Mouse (Mus musculus) bone marrow, adult 2 months (tissue): Measurements from ENCODE around the gene Cers3.

Experiments used
- CTCF ChIP-seq: fragments of 200-500 bp; IDR thresholded peaks from 2 replicates; pipeline ENCODE4 v1.5.1; 2011; ENCODE audit warnings: low read length, control low read depth; ENCODE audit not compliant: control insufficient read depth, insufficient read depth
- POLR2A ChIP-seq: fragments of 200-500 bp; IDR thresholded peaks from 2 replicates; pipeline ENCODE4 v1.6.1; 2011; ENCODE audit warnings: low read depth, mild to moderate bottlenecking, control low read depth, low read length, borderline replicate concordance; ENCODE audit not compliant: control insufficient read depth

DNA sequence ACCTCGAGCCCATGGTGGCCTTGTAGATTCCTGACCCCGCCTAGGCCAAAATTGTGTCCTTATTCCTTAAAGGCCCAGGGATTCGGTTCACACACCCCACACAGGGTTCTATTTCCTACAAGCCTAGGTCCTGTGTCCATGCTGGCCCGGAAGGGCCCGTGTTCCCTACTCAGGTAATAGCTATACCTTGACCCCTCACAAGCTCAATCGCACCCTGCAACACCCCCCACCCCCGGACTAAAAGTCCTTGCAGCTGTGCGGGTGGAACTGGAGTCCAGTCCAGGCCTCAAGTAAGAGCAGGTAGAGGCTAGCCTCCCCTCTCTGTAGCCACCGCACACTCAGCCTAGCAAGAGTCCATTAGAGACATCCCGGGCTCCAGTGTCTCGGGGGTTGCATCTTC, 9.4 kb upstream of the Cers3 start:
- TF ChIP-seq CTCF = no peak
- TF ChIP-seq POLR2A = no peak
